Mouse (Mus musculus): ENCODE data around the gene Dync2h1. TPM values are rescaled to one million over a fixed set of nuclear protein-coding genes. Genes with fewer than 3 reads are reported as not detected.
"Not testable (repeated sequence)": the region's sequence is repeated elsewhere in the genome, so short reads cannot be mapped to it uniquely, and the experiment has no call there.

Dync2h1 gene
- polyA plus RNA-seq, 1 experiment from 2014 or later, result 23.6 TPM

- Histone ChIP-seq H3K9me3 (ENCODE audit: control insufficient read depth, low read length) (no peaks in the 10 kb centered on the region), H3K4me2 (replicated peaks) (no peak overlapping the region), H3K36me3 (replicated peaks; ENCODE audit: control insufficient read depth, insufficient read depth) (peaks cover 11% of the 10 kb centered on the region), H3K4me1 (replicated peaks; ENCODE audit: control insufficient read depth, insufficient read depth, low read length) (no peaks in the 10 kb centered on the region), H3K27me3 (ENCODE audit: control insufficient read depth, insufficient read depth, low read length) (no peaks in the 10 kb centered on the region), H3K4me3 (replicated peaks; ENCODE audit: low read length) (no peak overlapping the region), H3K27ac (no peak overlapping the region), H3K9ac (no peak overlapping the region)
- ATAC-seq (ENCODE audit: low FRiP score) (no peak), DNase-seq (ENCODE audit: low spot score) (no peak)
- 95% methylated on average over 3 of the region's 3 CpGs for WGBS
These were observed 195.2 kb downstream of the Dync2h1 start for GRCm38 (mm10) chr9:6988893-6989685.

DNA sequence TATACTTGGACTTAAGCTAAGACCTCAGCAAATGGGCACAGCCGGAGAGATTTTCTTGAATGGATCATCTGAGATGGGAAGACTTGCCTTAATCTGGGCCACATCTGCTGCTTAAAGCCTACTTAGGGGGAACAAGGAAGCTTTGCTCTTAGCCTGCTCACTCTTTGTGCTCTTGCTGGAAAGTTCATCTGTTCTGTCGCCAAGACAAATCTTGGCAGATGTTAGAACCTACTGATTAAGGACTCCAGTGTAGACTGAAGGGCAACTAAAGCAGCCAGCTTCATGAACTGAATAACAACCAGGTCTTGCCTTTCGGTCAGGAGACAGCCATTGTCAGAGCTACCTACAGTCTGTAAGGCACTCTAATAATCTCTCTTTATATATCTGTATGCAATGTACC, 198.1 kb downstream of the Dync2h1 start:
- H3K9me3 ChIP-seq (ENCODE audit: control insufficient read depth, low read length), result no peaks in the 10 kb centered on the region
- WGBS, result 91% methylated on average over 3 of the region's 3 CpGs
- no peak overlapping the region for H3K4me2 ChIP-seq (replicated peaks)
- no peak overlapping the region for H3K4me3 ChIP-seq (replicated peaks; ENCODE audit: low read length)
- ATAC-seq (ENCODE audit: low FRiP score) (no peak), DNase-seq (ENCODE audit: low spot score) (no peak)
- no peaks in the 10 kb centered on the region for H3K4me1 ChIP-seq (replicated peaks; ENCODE audit: control insufficient read depth, insufficient read depth, low read length)
- no peaks in the 10 kb centered on the region for H3K27me3 ChIP-seq (ENCODE audit: control insufficient read depth, insufficient read depth, low read length)
- no peak overlapping the region for H3K9ac ChIP-seq
- peaks cover 13% of the 10 kb centered on the region for H3K36me3 ChIP-seq (replicated peaks; ENCODE audit: control insufficient read depth, insufficient read depth)
- no peak overlapping the region for H3K27ac ChIP-seq

DNA sequence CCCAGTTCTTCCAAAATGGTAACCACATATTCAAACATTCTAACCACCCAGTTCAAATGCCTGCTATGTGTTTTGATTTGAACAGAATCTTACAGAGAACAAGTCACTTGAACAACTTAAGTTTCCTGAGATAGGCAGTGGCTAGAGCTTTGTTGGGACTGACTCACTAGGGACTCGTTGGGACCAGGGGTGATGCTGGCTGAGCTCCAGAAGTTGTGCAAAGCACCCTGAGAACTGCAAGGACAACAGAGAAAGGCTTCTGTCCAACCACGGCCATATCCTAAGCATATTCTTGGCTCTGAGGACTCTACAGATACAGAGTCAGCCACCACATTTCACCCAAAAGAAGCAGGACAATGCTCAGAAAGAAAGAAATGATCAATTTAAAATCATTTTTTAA, 215.1 kb downstream of the Dync2h1 start:
- H3K36me3 ChIP-seq (replicated peaks; ENCODE audit: control insufficient read depth, insufficient read depth), result peaks cover 6% of the 10 kb centered on the region
- no peak overlapping the region for H3K4me3 ChIP-seq (replicated peaks; ENCODE audit: low read length)
- H3K27me3 ChIP-seq (ENCODE audit: control insufficient read depth, insufficient read depth, low read length), result no peaks in the 10 kb centered on the region
- H3K4me2 ChIP-seq (replicated peaks), result no peak overlapping the region
- 85% methylated on average over 2 of the region's 2 CpGs for WGBS
- no peak for DNase-seq (ENCODE audit: low spot score)
- no peak for ATAC-seq (ENCODE audit: low FRiP score)
- no peaks in the 10 kb centered on the region for H3K4me1 ChIP-seq (replicated peaks; ENCODE audit: control insufficient read depth, insufficient read depth, low read length)
- no peak overlapping the region for H3K9ac ChIP-seq
- no peaks in the 10 kb centered on the region for H3K9me3 ChIP-seq (ENCODE audit: control insufficient read depth, low read length)
- no peak overlapping the region for H3K27ac ChIP-seq

DNA sequence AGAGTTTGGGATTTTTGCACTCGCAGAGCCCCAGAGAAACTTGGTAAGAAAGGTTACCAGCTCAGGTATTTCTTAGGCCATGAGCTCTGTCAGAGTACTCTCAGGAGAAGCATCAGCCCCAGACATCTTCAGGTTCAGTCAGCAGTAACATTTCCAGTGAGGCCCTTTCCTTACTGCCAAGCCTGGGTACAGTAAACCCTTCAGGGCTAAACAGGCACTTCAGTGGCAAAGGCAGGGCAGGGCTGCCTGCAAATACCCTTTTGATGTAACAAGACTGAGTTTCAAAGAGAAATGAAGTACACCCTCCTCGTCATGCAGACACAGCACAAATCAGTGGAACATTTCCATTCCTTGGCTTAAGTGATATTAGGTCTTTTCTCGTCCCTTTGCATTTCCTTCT, 219.2 kb downstream of the Dync2h1 start:
- Histone ChIP-seq H3K4me1 (replicated peaks; ENCODE audit: control insufficient read depth, insufficient read depth, low read length) (no peaks in the 10 kb centered on the region), H3K9me3 (ENCODE audit: control insufficient read depth, low read length) (no peaks in the 10 kb centered on the region), H3K27me3 (ENCODE audit: control insufficient read depth, insufficient read depth, low read length) (no peaks in the 10 kb centered on the region), H3K4me3 (replicated peaks; ENCODE audit: low read length) (no peak overlapping the region), H3K27ac (no peak overlapping the region), H3K9ac (no peak overlapping the region), H3K36me3 (replicated peaks; ENCODE audit: control insufficient read depth, insufficient read depth) (peaks cover 6% of the 10 kb centered on the region), H3K4me2 (replicated peaks) (no peak overlapping the region)
- ATAC-seq (ENCODE audit: low FRiP score) (no peak), DNase-seq (ENCODE audit: low spot score) (no peak)
- WGBS, result 93% methylated on average over 3 of the region's 3 CpGs

GRCm38 (mm10) chr9:6958311-6958710, 225.9 kb downstream of the Dync2h1 start:
- no peak overlapping the region for H3K27ac ChIP-seq
- no peaks in the 10 kb centered on the region for H3K4me1 ChIP-seq (replicated peaks; ENCODE audit: control insufficient read depth, insufficient read depth, low read length)
- no peak overlapping the region for H3K4me3 ChIP-seq (replicated peaks; ENCODE audit: low read length)
- no peak overlapping the region for H3K9ac ChIP-seq
- DNase-seq (ENCODE audit: low spot score) (no peak), ATAC-seq (ENCODE audit: low FRiP score) (no peak)
- no peaks in the 10 kb centered on the region for H3K9me3 ChIP-seq (ENCODE audit: control insufficient read depth, low read length)
- WGBS, result 92% methylated on average over 2 of the region's 2 CpGs
- H3K27me3 ChIP-seq (ENCODE audit: control insufficient read depth, insufficient read depth, low read length), result no peaks in the 10 kb centered on the region
- 0 out of 2 replicates have a peak, but pooled peaks cover 2% of the 10 kb centered on the region for H3K36me3 ChIP-seq (replicated peaks; ENCODE audit: control insufficient read depth, insufficient read depth)
- no peak overlapping the region for H3K4me2 ChIP-seq (replicated peaks)

- Histone ChIP-seq H3K4me2 (replicated peaks) (no peak overlapping the region), H3K4me1 (replicated peaks; ENCODE audit: control insufficient read depth, insufficient read depth, low read length) (no peaks in the 10 kb centered on the region), H3K9me3 (ENCODE audit: control insufficient read depth, low read length) (no peaks in the 10 kb centered on the region), H3K36me3 (replicated peaks; ENCODE audit: control insufficient read depth, insufficient read depth) (peaks cover 14% of the 10 kb centered on the region), H3K27me3 (ENCODE audit: control insufficient read depth, insufficient read depth, low read length) (no peaks in the 10 kb centered on the region), H3K9ac (no peak overlapping the region), H3K27ac (no peak overlapping the region), H3K4me3 (replicated peaks; ENCODE audit: low read length) (no peak overlapping the region)
- DNase-seq (ENCODE audit: low spot score) (no peak), ATAC-seq (ENCODE audit: low FRiP score) (no peak)
- WGBS, result 67% methylated on average over 1 of the region's 1 CpGs
These were observed 256.7 kb downstream of the Dync2h1 start for GRCm38 (mm10) chr9:6927399-6928035.

- Histone ChIP-seq H3K27me3 (ENCODE audit: control insufficient read depth, insufficient read depth, low read length) (no peaks in the 10 kb centered on the region), H3K4me3 (replicated peaks; ENCODE audit: low read length) (no peak overlapping the region), H3K36me3 (replicated peaks; ENCODE audit: control insufficient read depth, insufficient read depth) (no peaks in the 10 kb centered on the region), H3K27ac (no peak overlapping the region), H3K4me2 (replicated peaks) (no peak overlapping the region), H3K9me3 (ENCODE audit: control insufficient read depth, low read length) (no peaks in the 10 kb centered on the region), H3K9ac (no peak overlapping the region), H3K4me1 (replicated peaks; ENCODE audit: control insufficient read depth, insufficient read depth, low read length) (no peaks in the 10 kb centered on the region)
- DNase-seq (ENCODE audit: low spot score) (no peak), ATAC-seq (ENCODE audit: low FRiP score) (no peak)
- WGBS, result 100% methylated on average over 1 of the region's 1 CpGs
These were observed 270.8 kb downstream of the Dync2h1 start for GRCm38 (mm10) chr9:6913471-6913870.

DNA sequence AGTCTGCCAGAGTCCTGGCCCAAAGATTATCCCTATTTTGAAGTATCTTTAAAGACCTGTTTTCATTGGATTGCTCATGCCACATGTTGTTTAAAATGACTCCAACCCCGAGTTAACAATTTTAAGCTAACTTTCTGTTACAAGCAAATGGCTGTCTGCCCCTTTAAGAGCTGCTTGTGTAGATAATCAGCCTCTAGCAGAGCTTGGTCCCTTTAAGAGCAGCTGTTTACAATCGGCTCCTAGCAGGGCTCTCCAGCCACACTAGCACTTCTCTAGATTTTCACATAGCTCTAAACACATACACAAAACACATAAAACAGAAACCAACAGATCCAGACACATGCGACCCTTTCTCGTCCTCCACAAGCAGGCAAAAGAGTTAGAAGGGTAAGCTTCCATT, 273.7 kb downstream of the Dync2h1 start:
- H3K36me3 ChIP-seq (replicated peaks; ENCODE audit: control insufficient read depth, insufficient read depth); H3K9me3 ChIP-seq (ENCODE audit: control insufficient read depth, low read length); DNase-seq (ENCODE audit: low spot score); H3K4me2 ChIP-seq (replicated peaks); H3K4me3 ChIP-seq (replicated peaks; ENCODE audit: low read length); H3K27ac ChIP-seq; H3K9ac ChIP-seq; ATAC-seq (ENCODE audit: low FRiP score); H3K27me3 ChIP-seq (ENCODE audit: control insufficient read depth, insufficient read depth, low read length); H3K4me1 ChIP-seq (replicated peaks; ENCODE audit: control insufficient read depth, insufficient read depth, low read length): not testable (repeated sequence)
- 69% methylated on average over 4 of the region's 4 CpGs for WGBS

GRCm38 (mm10) chr9:6901620-6902019, 282.6 kb downstream of the Dync2h1 start:
- Histone ChIP-seq H3K27me3 (ENCODE audit: control insufficient read depth, insufficient read depth, low read length) (no peaks in the 10 kb centered on the region), H3K4me3 (replicated peaks; ENCODE audit: low read length) (no peak overlapping the region), H3K4me1 (replicated peaks; ENCODE audit: control insufficient read depth, insufficient read depth, low read length) (no peaks in the 10 kb centered on the region), H3K9me3 (ENCODE audit: control insufficient read depth, low read length) (no peaks in the 10 kb centered on the region), H3K27ac (no peak overlapping the region), H3K4me2 (replicated peaks) (no peak overlapping the region), H3K9ac (no peak overlapping the region), H3K36me3 (replicated peaks; ENCODE audit: control insufficient read depth, insufficient read depth) (no peaks in the 10 kb centered on the region)
- no peak for ATAC-seq (ENCODE audit: low FRiP score)
- no peak for DNase-seq (ENCODE audit: low spot score)
- 82% methylated on average over 1 of the region's 1 CpGs for WGBS
